Mouse (Mus musculus): ENCODE data around the gene Abhd17b. TPM values are rescaled to one million over a fixed set of nuclear protein-coding genes. Genes with fewer than 3 reads are reported as not detected.

The Abhd17b gene
- polyA plus RNA-seq (2014; fragmentation: Nextera tagmentation; extraction: Ambion mirVana): 45.9 and 54.3 TPM in 2 replicates

DNA sequence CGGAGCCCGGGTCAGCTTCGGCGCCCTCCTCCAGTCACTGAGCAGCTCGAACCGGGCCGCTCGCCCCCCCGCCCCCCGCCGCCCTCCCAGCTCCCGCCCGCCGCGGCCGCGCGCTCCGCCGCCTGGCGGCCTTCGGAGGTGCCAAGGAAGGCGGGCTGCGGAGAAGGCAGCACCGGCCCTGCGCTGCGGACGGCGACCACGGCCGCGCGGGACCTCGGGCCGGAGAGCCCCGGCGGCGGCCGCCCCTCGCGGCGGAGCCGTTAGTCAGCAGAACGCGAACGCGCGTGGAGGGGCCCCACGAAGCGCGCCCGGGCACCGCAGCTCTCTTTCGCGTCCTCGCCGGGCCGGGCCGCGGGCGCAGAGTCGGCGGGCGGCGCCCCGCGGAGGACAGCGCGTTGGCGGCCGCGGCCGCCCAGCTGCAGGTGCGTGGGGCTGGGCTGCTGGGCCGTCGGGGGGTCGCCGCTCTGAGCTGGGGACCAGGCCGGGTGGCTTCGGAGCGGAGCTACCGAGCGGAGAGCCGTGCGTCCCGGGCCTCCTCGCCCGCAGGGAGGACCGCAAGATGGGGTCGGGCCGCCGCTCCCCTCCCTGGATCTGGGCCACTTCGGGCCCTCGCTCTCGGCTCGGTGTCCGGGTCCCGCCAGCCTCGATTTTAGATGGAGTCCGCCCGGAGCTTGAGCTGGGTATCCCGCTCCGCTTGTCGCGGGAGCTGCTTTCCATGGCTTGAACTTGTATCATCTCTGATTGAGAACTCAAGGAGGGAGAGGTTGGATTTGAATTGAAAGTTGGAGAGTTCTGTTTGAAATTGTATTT, at the start of gene Abhd17b:
TSS of gene Abhd17b (plus strand) at position 14 of the 810 bp plus-strand sequence.
- Histone ChIP-seq H3K4me3 (replicated peaks; ENCODE audit: low read depth, low read length) (peak within 1 kb of the TSS; percentile 86), H3K27ac (replicated peaks; ENCODE audit: low read depth, low read length) (peak within 1 kb of the TSS; percentile 97), H3K9ac (replicated peaks; ENCODE audit: low read length) (peak within 1 kb of the TSS; percentile 95), H3K4me2 (ENCODE audit: low read length) (peak within 1 kb of the TSS; percentile 80), H3K9me3 (ENCODE audit: control insufficient read depth, low read length) (no peaks in the 10 kb centered on the region), H3K36me3 (ENCODE audit: control insufficient read depth, insufficient read depth, low read length) (no peaks in the 10 kb centered on the region), H3K4me1 (ENCODE audit: control insufficient read depth, insufficient read depth, low read length) (peaks cover 24% of the 10 kb centered on the region), H3K27me3 (ENCODE audit: control insufficient read depth, insufficient read depth, low read length) (no peaks in the 10 kb centered on the region)
- under 1% methylated on average over 99 of the region's 105 CpGs for WGBS
- DNase-seq (peak; percentile 75), ATAC-seq (ENCODE audit: low FRiP score, low TSS enrichment) (peak; percentile 60)

DNA sequence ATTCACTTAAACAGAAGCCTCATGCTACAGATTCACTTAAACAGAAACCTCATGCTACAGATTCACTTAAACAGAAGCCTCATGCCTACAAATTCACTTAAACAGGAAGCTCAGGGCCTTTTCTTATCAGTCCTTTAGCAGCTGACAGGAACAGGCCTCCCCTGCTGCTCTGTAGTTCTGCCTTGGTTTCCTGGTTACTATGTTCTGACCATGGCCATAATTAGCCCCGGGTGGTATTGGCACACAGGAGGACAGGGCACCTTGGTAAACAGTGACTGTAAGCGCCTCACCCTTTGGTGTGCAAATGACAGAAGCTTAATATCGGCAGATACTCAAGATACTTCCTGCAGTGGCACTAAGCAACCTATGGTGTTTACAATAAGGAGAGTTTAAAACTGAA, 49.1 kb upstream of the Abhd17b start:
- Histone ChIP-seq H3K27me3 (ENCODE audit: control insufficient read depth, insufficient read depth, low read length) (no peaks in the 10 kb centered on the region), H3K27ac (replicated peaks; ENCODE audit: low read depth, low read length) (no peak overlapping the region), H3K4me1 (ENCODE audit: control insufficient read depth, insufficient read depth, low read length) (peaks cover 4% of the 10 kb centered on the region; the same call in 1 of the 2 replicates), H3K36me3 (ENCODE audit: control insufficient read depth, insufficient read depth, low read length) (no peaks in the 10 kb centered on the region), H3K9ac (replicated peaks; ENCODE audit: low read length) (no peak overlapping the region), H3K4me2 (ENCODE audit: low read length) (no peak overlapping the region), H3K9me3 (ENCODE audit: control insufficient read depth, low read length) (no peaks in the 10 kb centered on the region), H3K4me3 (replicated peaks; ENCODE audit: low read depth, low read length) (no peak overlapping the region)
- ATAC-seq (ENCODE audit: low FRiP score, low TSS enrichment) (no peak), DNase-seq (no peak)
- 75% methylated on average over 3 of the region's 3 CpGs for WGBS

DNA sequence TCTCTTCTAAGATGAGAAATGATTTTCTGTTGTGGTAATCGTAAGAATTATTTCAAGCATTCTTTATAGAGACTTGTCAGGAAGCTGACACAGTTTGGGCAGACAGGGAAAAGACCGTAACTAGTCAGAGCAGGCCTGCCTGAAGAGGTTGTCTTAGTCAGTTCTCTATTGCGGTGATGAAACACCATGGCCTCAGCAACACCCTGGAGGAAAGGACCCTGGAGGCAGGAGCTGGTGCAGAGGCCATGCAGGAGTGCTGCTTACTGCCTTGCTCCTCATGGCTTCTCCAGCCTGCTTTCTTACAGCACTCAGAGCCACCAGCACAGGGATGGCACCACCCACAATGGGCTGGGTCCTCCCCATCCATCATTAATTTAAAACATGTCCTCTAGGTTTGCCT, 47.7 kb upstream of the Abhd17b start:
- H3K9ac ChIP-seq (replicated peaks; ENCODE audit: low read length): no peak overlapping the region
- H3K4me2 ChIP-seq (ENCODE audit: low read length): no peak overlapping the region
- H3K4me3 ChIP-seq (replicated peaks; ENCODE audit: low read depth, low read length): no peak overlapping the region
- ATAC-seq (ENCODE audit: low FRiP score, low TSS enrichment) (no peak), DNase-seq (no peak)
- no peaks in the 10 kb centered on the region for H3K9me3 ChIP-seq (ENCODE audit: control insufficient read depth, low read length)
- peaks cover 4% of the 10 kb centered on the region; the same call in 1 of the 2 replicates for H3K4me1 ChIP-seq (ENCODE audit: control insufficient read depth, insufficient read depth, low read length)
- no peak overlapping the region for H3K27ac ChIP-seq (replicated peaks; ENCODE audit: low read depth, low read length)
- no peaks in the 10 kb centered on the region for H3K27me3 ChIP-seq (ENCODE audit: control insufficient read depth, insufficient read depth, low read length)
- no peaks in the 10 kb centered on the region for H3K36me3 ChIP-seq (ENCODE audit: control insufficient read depth, insufficient read depth, low read length)
- 92% methylated on average over 3 of the region's 3 CpGs for WGBS

DNA sequence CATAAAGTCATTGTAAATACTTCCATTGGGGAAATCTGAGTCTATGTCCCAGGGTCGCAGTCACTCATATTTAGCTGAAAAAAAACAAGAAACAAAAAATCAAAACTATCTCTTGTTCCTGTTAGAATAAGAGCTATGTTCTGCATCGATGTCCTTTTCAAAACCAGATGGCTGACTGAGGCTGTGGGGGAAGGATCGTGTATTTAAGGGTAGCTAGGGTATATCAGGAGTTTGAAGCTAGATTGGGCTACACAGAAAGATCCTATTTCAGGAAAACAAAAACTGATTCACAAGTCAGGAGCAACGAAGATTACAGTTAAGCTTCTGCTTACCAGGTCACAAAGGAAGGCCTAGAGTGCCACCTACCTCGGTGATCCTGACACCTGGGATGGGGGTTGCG, 42.7 kb upstream of the Abhd17b start:
- no peaks in the 10 kb centered on the region for H3K27me3 ChIP-seq (ENCODE audit: control insufficient read depth, insufficient read depth, low read length)
- 82% methylated on average over 6 of the region's 6 CpGs for WGBS
- H3K36me3 ChIP-seq (ENCODE audit: control insufficient read depth, insufficient read depth, low read length): no peaks in the 10 kb centered on the region
- DNase-seq: no peak
- no peak overlapping the region for H3K9ac ChIP-seq (replicated peaks; ENCODE audit: low read length)
- no peak overlapping the region for H3K27ac ChIP-seq (replicated peaks; ENCODE audit: low read depth, low read length)
- H3K4me2 ChIP-seq (ENCODE audit: low read length): no peak overlapping the region
- no peaks in the 10 kb centered on the region for H3K9me3 ChIP-seq (ENCODE audit: control insufficient read depth, low read length)
- H3K4me3 ChIP-seq (replicated peaks; ENCODE audit: low read depth, low read length): no peak overlapping the region
- no peak for ATAC-seq (ENCODE audit: low FRiP score, low TSS enrichment)
- H3K4me1 ChIP-seq (ENCODE audit: control insufficient read depth, insufficient read depth, low read length): 0 out of 2 replicates have a peak, but pooled peaks cover 7% of the 10 kb centered on the region

DNA sequence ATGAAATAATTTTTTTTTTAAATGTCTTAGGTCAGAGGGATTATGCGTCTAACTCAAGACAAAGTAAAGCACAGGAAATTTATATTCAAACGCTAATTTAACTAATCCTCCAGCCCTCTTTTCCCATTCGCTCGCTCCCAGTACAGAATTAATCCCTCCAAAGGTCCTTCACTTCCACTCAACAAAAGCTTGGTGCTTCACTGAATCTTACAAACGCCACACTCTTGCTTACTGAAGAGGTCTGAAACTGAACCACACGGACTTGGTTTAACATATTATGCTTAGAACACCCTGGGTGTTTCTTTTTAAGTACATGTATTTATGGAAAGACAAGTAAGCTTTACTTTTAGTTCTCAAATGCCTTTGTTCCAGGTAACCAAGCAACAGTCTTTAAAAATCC, 41.7 kb upstream of the Abhd17b start:
- no peak for ATAC-seq (ENCODE audit: low FRiP score, low TSS enrichment)
- Histone ChIP-seq H3K4me1 (ENCODE audit: control insufficient read depth, insufficient read depth, low read length) (0 out of 2 replicates have a peak, but pooled peaks cover 7% of the 10 kb centered on the region), H3K9ac (replicated peaks; ENCODE audit: low read length) (no peak overlapping the region), H3K4me2 (ENCODE audit: low read length) (no peak overlapping the region), H3K9me3 (ENCODE audit: control insufficient read depth, low read length) (no peaks in the 10 kb centered on the region), H3K36me3 (ENCODE audit: control insufficient read depth, insufficient read depth, low read length) (no peaks in the 10 kb centered on the region), H3K27me3 (ENCODE audit: control insufficient read depth, insufficient read depth, low read length) (no peaks in the 10 kb centered on the region), H3K27ac (replicated peaks; ENCODE audit: low read depth, low read length) (no peak overlapping the region), H3K4me3 (replicated peaks; ENCODE audit: low read depth, low read length) (no peak overlapping the region)
- 9% methylated on average over 6 of the region's 6 CpGs for WGBS
- peak; percentile 33 for DNase-seq

DNA sequence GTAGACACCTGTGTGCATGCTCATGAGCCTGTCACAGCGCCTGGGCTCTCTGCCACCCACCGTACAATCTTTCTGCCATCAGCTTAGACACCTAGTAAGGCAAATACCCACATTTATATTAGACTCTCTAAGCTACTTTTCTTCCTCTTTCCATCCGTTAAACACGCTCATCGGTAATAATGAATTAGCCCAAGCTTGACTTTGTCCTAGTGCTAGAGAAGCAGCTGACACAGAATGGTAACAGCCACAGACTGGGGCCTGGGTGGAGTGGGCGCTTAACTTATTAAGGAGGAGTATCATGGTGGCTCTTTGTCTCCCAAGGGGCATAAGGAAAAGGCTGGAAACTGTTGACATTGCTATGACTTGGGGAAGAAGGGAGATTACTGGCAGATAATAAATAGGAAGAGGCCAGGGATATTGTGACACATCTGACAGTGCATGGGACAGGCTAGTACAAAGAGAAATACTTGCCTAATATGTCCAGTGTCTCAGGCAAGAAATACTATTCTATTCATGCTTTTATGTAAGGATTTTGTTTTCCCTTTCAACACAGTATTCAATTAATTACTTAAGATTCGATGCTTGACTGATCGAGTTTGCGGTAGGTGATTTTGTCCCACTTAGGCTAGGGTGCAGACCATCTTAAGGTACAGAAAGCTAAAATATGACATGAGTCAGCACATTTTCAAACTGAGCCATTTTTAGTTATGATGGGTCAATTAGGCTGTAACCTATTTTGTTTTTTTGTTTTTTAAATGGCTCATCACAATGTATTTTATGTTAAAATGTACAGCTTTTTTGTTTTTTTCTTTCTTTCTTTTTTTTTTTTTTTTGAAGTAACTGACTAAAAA, 41.0 kb upstream of the Abhd17b start:
- no peaks in the 10 kb centered on the region for H3K9me3 ChIP-seq (ENCODE audit: control insufficient read depth, low read length)
- no peak overlapping the region for H3K9ac ChIP-seq (replicated peaks; ENCODE audit: low read length)
- 0 out of 2 replicates have a peak, but pooled peaks cover 7% of the 10 kb centered on the region for H3K4me1 ChIP-seq (ENCODE audit: control insufficient read depth, insufficient read depth, low read length)
- no peak overlapping the region for H3K4me2 ChIP-seq (ENCODE audit: low read length)
- H3K27me3 ChIP-seq (ENCODE audit: control insufficient read depth, insufficient read depth, low read length): no peaks in the 10 kb centered on the region
- 56% methylated on average over 9 of the region's 9 CpGs for WGBS
- H3K4me3 ChIP-seq (replicated peaks; ENCODE audit: low read depth, low read length): no peak overlapping the region
- no peak overlapping the region for H3K27ac ChIP-seq (replicated peaks; ENCODE audit: low read depth, low read length)
- no peak for DNase-seq
- H3K36me3 ChIP-seq (ENCODE audit: control insufficient read depth, insufficient read depth, low read length): no peaks in the 10 kb centered on the region
- ATAC-seq (ENCODE audit: low FRiP score, low TSS enrichment): no peak; the same call in 1 of the 2 replicates

DNA sequence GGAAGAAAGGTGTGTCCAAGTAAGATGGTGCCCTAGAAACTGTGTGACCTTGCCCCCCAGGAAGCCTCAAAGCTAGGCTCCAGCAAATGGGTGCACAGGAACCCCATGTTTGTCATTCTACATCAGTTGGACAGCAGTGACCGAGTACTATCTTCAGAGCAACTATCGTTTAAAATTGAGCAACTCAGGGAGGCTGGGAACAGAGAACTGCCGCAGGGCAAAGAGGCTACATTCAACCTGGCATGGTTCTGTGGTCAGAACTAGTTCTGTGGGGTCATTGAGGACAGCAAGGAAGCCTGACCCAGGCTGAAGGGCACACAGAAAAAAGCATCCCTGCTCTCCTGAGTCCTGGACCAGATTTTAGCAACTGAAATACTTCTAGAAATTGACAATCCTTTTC, 37.2 kb upstream of the Abhd17b start:
- 96% methylated on average over 3 of the region's 3 CpGs for WGBS
- H3K27ac ChIP-seq (replicated peaks; ENCODE audit: low read depth, low read length): no peak overlapping the region

DNA sequence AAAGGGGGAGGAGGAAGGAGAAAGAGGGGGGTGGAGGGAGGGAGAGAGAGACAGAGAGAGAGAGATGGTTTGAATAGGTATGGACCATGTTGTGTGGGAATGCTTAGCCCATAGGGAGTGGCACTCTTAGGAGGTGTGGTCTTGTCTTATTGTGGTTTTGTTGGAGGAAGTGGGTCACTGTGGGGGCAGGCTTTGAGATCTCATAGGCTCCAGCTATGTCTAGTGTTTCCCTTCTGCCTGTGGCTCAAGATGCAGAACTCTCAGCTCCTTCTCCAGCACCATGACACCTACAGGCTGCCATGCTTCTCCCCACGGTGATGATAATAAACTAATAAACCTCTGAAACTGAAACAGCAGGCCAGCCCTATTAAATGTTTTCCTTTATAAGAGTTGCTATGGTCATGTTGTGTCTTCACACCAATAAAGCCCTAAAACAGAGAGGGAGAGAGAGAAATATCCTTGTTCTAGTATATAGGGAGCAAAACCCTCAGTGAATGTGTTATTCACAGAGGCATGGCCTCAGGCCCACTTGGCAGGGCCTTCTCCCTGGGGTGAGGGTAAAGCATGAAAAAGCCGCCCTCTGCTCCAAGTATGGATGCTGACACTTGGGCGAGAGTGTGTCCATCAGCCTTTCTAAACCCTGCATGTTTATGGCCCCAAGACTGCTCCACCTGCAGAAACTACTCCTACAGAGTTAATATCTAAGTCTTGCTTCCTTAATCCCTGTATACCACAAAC, 29.4 kb upstream of the Abhd17b start:
- 87% methylated on average over 3 of the region's 3 CpGs for WGBS
- Histone ChIP-seq H3K27me3 (ENCODE audit: control insufficient read depth, insufficient read depth, low read length) (no peaks in the 10 kb centered on the region), H3K4me1 (ENCODE audit: control insufficient read depth, insufficient read depth, low read length) (no peaks in the 10 kb centered on the region), H3K4me3 (replicated peaks; ENCODE audit: low read depth, low read length) (no peak overlapping the region), H3K9me3 (ENCODE audit: control insufficient read depth, low read length) (no peaks in the 10 kb centered on the region), H3K36me3 (ENCODE audit: control insufficient read depth, insufficient read depth, low read length) (no peaks in the 10 kb centered on the region), H3K27ac (replicated peaks; ENCODE audit: low read depth, low read length) (no peak overlapping the region), H3K9ac (replicated peaks; ENCODE audit: low read length) (no peak overlapping the region), H3K4me2 (ENCODE audit: low read length) (no peak overlapping the region)
- DNase-seq (no peak), ATAC-seq (ENCODE audit: low FRiP score, low TSS enrichment) (no peak; the same call in 1 of the 2 replicates)

More for the DNA sequence above, 37.2 kb upstream of the Abhd17b start:
- Histone ChIP-seq H3K4me2 (ENCODE audit: low read length) (no peak overlapping the region), H3K4me1 (ENCODE audit: control insufficient read depth, insufficient read depth, low read length) (0 out of 2 replicates have a peak, but pooled peaks cover 7% of the 10 kb centered on the region), H3K9ac (replicated peaks; ENCODE audit: low read length) (no peak overlapping the region), H3K4me3 (replicated peaks; ENCODE audit: low read depth, low read length) (no peak overlapping the region), H3K36me3 (ENCODE audit: control insufficient read depth, insufficient read depth, low read length) (no peaks in the 10 kb centered on the region), H3K9me3 (ENCODE audit: control insufficient read depth, low read length) (no peaks in the 10 kb centered on the region), H3K27me3 (ENCODE audit: control insufficient read depth, insufficient read depth, low read length) (no peaks in the 10 kb centered on the region)
- DNase-seq: no peak
- no peak for ATAC-seq (ENCODE audit: low FRiP score, low TSS enrichment)

Measured in midbrain, embryonic 14.5 days (tissue).